Mouse (Mus musculus) left cerebral cortex, adult 18-20 months (tissue): ENCODE results near the gene Cfap74. TPM values are rescaled to one million over a fixed set of nuclear protein-coding genes. Genes with fewer than 3 reads are reported as not detected.
"Not testable (repeated sequence)": the region's sequence is repeated elsewhere in the genome, so short reads cannot be mapped to it uniquely, and the experiment has no call there.

Experiments
- DNase-seq, 2 experiments: peaks; one replicate each; pipeline ENCODE4 v3.0.0; 2021 to 2022; ENCODE audit warnings: low spot score in 2 of 2, mixed read lengths in 1 of 2
- total RNA-seq, 2 experiments: library from RNA; stranded (reverse); gene quantifications; 2 replicates each; pipeline ENCODE4 v1.2.3; 2021

The Cfap74 gene
- total RNA-seq, 2 experiments from 2014 or later = 12.0 to 13.1 TPM

- no peak for DNase-seq
These were observed 58.4 kb downstream of the Cfap74 start for GRCm38 (mm10) chr4:155467237-155468010.

- no peak for DNase-seq
These were observed 60.0 kb downstream of the Cfap74 start, which contains the start of gene Tmem52 for GRCm38 (mm10) chr4:155468952-155469351. Gene Tmem52 (plus strand): TSS chr4:155469114.

GRCm38 (mm10) chr4:155469590-155470262 is 60.7 kb downstream of the Cfap74 start:
- DNase-seq = peak in 1 of 2 experiments; percentile 33

GRCm38 (mm10) chr4:155470263-155470953 is 61.4 kb downstream of the Cfap74 start:
- DNase-seq = no peak

GRCm38 (mm10) chr4:155470997-155471396 is 62.0 kb downstream of the Cfap74 start:
- no peak for DNase-seq

- no peak for DNase-seq
These were observed 62.4 kb downstream of the Cfap74 start for GRCm38 (mm10) chr4:155471406-155471805.

GRCm38 (mm10) chr4:155472716-155473290 is 63.8 kb downstream of the Cfap74 start:
- no peak for DNase-seq

GRCm38 (mm10) chr4:155473319-155473718 is 64.3 kb downstream of the Cfap74 start:
- DNase-seq = no peak

GRCm38 (mm10) chr4:155473796-155474195 is 64.8 kb downstream of the Cfap74 start:
- DNase-seq = not testable (repeated sequence)

GRCm38 (mm10) chr4:155481381-155482124 is 72.6 kb downstream of the Cfap74 start:
- peak; percentile 77 to 78 for DNase-seq

GRCm38 (mm10) chr4:155482125-155482480 is 73.1 kb downstream of the Cfap74 start:
- DNase-seq = no peak

- DNase-seq = no peak
These were observed 73.9 kb downstream of the Cfap74 start for GRCm38 (mm10) chr4:155482733-155483540.

- no peak for DNase-seq
These were observed 76.5 kb downstream of the Cfap74 start for GRCm38 (mm10) chr4:155485521-155485920.

GRCm38 (mm10) chr4:155487746-155488145 is 78.8 kb downstream of the Cfap74 start:
- no peak for DNase-seq

GRCm38 (mm10) chr4:155488232-155489025 is 79.4 kb downstream of the Cfap74 start:
- DNase-seq = no peak

- no peak for DNase-seq
These were observed 80.3 kb downstream of the Cfap74 start for GRCm38 (mm10) chr4:155489101-155489970.

GRCm38 (mm10) chr4:155490456-155490855 is 81.5 kb downstream of the Cfap74 start:
- DNase-seq = no peak

- DNase-seq = peak; percentile 94
These were observed 82.1 kb downstream of the Cfap74 start, which contains the start of gene Gnb1 for GRCm38 (mm10) chr4:155490990-155491504. Gene Gnb1 (plus strand): TSS chr4:155491361.
